Mouse (Mus musculus) fibroblast of lung, adult 2 months (primary cell): ENCODE data around the gene Usp2.

ENCODE experiments used
- DNase-seq: peaks from one replicate; pipeline ENCODE4 v3.0.0-alpha.2; 2011; ENCODE audit warnings: low read depth

Usp2 gene

DNA sequence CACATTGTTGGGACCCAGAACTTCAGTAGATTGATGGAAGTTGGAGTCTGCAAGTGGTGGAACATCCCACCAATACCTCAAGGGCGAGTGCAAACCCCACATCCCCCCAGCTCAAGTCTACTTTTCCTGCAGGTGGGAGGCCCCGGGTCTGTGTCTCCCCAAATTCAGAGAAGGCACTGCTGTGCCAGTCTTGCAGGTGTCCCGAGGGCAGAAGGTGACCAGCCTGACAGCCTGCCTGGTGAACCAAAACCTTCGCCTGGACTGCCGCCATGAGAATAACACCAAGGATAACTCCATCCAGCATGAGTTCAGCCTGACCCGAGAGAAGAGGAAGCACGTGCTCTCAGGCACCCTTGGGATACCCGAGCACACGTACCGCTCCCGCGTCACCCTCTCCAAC, 20.4 kb upstream of the Usp2 start:
- no peak for DNase-seq

DNA sequence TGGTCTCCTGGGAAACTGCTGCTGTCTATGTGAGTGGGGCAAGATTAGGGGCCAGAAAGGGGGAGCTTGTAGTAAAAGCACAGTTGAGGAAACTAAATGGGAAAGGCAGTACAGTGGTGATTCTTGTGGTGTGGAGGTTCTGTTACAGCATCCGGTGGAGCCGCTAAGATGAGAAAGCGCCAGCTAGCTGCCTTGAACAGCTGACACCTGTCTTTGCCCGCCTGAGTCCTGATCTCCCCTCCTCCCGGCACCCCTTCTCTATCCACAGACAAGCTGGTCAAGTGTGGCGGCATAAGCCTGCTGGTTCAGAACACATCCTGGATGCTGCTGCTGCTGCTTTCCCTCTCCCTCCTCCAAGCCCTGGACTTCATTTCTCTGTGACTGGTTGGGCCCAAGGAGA, 19.8 kb upstream of the Usp2 start:
- no peak for DNase-seq

DNA sequence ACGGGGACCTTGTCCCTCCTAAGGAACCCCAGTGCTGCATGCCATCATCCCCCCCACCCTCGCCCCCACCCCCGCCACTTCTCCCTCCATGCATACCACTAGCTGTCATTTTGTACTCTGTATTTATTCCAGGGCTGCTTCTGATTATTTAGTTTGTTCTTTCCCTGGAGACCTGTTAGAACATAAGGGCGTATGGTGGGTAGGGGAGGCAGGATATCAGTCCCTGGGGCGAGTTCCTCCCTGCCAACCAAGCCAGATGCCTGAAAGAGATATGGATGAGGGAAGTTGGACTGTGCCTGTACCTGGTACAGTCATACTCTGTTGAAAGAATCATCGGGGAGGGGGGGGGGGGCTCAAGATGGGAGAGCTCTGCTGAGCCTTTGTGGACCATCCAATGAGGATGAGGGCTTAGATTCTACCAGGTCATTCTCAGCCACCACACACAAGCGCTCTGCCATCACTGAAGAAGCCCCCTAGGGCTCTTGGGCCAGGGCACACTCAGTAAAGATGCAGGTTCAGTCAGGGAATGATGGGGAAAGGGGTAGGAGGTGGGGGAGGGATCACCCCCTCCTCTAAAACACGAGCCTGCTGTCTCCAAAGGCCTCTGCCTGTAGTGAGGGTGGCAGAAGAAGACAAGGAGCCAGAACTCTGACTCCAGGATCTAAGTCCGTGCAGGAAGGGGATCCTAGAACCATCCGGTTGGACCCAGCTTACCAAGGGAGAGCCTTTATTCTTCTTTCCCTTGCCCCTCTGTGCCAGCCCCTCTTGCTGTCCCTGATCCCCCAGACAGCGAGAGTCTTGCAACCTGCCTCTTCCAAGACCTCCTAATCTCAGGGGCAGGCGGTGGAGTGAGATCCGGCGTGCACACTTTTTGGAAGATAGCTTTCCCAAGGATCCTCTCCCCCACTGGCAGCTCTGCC, 19.0 kb upstream of the Usp2 start:
- no peak for DNase-seq

DNA sequence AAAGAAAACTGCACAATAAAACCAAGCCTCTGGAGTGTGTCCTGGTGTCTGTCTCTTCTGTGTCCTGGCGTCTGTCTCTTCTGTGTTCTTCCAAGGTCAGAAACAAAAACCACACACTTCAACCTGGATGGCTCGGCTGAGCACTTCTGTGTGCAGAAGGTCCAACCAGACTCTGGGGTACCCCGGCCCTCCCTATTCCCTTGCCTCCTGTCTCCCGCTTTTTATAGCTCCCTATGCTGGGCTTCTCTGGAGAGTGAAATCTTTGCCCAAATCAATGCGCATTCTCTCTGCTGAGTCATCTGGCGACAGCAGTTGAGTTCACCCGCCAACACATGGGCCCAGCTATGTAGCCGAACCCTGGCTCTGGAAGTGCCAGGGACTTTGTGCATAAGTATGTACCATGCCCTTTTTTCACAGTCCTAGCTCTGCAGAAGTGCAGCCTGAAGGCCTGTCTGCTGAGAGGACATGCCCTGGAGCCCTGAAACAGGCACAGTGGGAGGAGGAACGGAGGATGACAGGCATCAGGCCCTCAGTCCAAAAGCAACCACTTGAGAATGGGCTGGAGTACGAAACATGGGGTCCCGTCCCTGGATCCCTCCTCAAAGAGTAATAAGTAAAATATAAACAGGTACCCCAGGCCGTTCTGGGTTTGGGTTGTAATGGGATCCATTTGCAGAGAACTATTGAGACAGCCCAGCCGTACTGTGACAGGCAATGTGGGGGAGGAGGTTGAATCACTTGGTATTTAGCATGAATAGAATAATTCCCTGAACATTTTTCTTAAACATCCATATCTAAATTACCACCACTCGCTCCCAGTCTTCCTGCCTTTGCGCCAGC, 18.1 kb upstream of the Usp2 start:
- no peak for DNase-seq

DNA sequence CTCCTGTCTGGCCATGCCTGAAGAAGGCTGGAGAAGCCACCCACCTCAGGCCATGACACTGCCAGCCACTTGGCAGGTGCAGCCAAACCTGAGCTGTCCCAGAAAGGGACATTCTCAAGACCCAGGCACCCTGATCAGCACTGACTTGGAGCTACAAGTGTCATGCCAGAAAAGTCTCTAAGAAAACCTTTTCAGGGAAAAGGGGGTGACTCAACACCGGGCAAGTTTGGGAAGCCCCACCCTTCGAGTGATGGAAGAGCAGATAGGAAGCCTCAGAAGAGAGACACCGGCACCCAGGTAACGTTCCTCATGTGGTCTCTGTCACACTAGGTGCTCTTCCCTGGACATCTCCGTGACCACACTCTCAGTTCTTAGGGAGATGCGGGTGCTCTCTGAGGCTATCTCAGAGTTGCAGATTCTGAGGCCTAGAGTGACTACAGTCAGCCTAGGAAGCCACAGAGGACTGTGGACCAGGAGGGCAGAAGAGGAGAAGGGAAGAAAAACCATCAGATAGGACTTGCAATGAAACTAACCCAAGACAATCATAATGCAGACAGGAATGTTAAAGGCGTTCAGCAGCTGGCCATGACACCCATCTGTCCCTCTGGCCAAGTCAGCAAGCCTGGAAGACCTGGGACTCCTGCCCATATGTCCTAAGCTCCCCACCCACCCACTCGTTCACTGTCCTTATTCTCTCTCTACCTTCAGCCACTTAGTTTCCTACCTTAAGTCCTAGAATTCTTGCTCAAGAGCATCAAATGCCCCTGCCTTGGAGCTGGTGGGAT, 17.2 kb upstream of the Usp2 start:
- no peak for DNase-seq

DNA sequence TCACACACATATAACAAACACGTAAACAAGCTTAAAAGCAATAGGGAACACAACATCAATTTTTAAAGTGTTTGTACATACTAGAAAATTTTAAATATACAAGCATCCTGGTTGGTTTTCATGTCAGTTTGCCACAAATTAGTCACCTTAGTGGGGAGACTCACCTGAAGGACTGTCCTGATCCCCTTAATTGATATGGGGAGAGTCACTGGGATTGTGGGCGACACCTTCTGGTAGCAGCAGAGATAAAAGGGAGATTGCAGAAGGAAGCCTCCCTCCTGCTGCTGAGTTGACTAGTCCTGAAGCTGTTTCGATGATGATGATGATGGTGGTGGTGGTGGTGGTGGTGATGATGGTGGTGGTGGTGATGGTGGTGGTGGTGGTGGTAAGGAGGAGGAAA, 14.0 kb upstream of the Usp2 start:
- DNase-seq: no peak

DNA sequence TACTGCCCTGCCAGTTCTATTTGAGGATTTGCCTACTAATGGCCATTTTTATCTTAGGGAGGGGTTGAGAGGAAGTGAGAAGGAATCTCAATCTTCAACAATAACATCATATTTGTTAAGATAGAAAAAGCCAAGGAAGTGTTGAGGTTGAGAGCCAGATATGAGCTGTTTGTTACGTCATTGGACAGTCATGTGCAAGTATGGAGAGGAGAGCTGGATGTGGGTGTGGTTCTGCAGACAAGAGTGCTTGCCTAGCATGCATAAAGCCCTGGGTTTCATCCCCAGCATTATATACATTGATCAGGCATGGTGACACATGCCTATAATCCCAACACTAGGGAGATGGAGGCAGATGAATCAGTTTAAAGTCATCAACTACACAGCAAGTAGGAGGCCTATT, 12.9 kb upstream of the Usp2 start:
- no peak for DNase-seq

DNA sequence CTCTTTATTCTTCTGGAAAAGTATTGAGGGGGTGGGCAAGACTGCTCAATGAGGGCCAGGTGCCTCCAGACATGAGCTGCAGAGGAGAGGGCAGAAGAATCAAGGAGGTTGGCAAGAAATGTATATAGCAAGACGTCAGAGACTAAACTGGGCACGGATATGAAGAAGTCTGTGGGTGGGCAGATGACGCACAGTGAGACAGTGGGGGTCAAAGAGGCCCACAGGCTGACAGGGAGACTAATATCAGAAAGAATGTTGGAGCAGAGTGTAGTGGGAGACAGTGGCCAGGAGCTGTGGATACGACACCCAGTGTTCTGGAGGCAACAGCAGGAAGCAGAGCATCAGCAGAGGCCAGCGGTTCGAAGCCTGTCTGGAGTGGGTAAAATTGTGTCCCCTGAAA, 8.2 kb upstream of the Usp2 start:
- DNase-seq: no peak

DNA sequence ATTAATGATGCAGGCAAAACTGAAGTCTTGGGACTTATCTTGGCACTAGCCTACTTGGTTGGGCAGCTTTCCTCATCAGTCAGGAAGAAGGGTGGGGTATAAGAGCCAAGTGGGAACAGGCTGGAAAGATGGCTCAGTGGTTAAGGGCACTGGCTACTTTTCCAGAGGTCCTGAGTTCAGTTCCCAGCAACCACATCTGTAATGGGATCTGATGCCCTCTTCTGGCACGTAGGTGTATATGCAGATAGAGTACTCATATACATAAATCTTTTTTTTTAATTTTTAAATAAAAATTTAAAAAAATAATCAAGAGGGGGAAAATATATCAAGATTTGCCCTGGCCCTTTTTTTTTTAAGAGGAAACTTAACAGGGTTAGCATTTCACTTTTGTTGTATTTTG, 1.6 kb upstream of the Usp2 start:
- no peak for DNase-seq

DNA sequence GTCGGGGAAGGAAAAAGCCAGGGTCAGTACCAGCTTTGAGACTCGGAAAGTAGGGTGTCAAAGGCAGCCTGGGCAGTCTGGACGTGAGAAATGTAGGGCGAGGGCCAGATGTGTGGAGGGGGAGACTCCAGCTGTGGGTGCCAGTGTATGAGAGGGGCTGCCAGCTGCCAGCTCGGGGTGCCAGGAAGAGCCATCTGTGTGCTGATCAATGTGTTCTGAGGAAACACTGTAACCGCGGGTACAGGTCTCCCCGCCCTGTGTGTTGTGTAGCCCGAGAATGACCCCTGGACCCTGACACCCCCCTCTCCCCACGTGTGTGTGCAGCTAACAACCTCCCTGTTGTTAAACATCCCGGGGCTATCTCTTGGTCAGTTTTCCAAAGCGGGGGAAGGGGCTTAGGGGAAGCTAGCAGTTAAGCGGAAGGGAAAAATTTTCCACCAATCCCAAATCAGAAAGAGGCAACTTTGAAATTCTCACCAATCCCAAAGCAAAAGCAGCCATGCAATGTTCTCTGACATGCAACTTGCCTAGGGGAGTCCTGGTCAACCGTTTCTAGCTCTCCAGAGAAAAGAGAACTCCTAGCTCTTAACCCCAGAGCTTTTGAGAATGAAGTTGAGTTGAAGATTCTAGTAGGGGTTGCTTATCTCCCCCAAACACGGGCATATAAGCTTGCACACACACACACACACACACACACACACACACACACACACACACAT, 579 bp downstream of the Usp2 start:
- DNase-seq: no peak

DNA sequence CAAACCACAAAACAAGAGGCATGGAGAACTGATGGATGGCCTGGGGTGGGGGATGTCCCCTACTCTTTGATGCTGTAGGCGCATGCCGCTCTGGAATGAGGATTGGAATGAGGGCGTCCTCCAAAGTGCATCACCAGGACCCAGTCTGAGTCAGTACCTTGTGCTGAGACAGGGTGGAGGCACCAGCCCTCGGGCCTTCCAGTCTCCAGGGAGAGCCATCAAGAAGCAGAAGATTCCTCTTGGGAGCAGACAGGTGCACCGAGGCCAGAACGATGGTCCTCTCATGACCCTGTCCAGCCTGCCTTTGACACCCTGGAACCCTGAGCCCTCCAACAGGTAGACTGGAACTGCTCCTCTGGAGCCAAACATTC, 1.1 kb downstream of the Usp2 start:
- no peak for DNase-seq

DNA sequence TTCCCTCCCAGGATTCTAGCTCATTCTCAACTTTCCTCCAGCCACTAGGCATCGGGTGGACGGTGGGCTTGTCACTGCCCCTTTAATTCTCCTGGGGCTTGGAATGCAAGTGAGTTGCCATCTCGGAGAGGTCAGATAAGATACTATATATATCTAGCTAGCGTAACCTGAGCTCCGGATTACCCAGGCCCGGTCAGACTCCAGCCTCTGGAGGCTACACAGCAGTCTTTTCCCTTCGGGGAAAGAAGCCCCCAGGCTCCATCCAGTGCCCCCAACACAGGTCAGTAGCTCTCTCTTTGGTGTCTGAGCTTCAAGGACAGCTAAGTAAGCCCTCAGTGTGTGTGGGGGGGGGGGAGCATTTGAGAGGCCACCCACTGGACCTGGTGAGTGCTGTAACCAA, 2.4 kb downstream of the Usp2 start:
- DNase-seq: no peak

DNA sequence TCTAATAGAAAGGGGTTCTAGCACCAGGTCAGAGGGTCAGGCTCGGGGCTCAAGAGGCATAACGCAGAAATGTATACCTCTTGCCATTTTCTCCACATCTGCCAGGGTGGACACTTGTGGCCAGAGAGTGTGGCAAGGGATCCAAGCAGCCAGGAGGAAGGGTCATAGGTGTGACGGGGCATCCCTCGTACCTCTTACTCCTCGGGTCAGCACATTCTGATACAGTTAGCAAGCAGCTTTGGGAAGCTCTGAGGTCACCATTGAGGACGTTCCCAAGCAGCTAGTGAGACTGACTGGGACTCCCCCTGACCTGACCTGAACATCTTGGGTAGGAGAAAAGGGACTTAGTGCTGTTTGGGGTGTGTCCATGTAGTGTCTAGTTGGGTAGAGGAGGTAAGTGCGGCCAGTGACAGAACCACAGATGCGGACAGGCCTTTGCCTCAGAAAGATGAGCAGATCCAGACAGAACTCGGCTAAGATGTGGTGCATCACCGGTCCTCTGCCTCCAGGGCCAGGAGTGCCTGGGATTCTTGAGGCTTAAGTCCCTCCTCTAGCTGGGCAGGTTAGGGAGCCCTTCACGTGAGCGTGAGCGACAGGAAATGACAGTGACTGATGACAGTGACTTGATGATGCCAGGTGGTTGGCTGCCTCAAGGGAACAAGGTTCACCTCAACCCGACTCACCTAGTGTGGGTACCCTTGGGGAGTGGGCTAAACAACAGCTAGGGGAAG, 3.5 kb downstream of the Usp2 start:
- no peak for DNase-seq

DNA sequence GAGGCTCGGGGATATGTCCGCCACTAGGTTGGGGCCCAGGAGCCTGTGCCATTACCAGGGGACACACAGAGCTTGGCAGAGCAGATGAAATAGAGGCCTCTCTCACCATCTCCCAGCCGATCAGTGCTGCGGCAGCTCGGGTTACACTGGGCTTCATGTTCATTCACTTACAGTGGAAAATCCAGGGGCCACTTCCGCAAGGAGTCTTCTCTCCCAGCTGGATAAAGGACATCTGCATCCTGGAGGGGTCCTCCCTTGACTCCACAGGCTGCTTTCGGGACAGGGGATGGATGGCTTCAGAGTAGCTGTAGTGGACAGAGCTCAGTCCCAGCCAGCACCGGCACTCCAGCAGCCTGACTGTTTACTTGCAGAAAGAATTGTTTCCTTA, 4.0 kb downstream of the Usp2 start:
- DNase-seq: no peak

DNA sequence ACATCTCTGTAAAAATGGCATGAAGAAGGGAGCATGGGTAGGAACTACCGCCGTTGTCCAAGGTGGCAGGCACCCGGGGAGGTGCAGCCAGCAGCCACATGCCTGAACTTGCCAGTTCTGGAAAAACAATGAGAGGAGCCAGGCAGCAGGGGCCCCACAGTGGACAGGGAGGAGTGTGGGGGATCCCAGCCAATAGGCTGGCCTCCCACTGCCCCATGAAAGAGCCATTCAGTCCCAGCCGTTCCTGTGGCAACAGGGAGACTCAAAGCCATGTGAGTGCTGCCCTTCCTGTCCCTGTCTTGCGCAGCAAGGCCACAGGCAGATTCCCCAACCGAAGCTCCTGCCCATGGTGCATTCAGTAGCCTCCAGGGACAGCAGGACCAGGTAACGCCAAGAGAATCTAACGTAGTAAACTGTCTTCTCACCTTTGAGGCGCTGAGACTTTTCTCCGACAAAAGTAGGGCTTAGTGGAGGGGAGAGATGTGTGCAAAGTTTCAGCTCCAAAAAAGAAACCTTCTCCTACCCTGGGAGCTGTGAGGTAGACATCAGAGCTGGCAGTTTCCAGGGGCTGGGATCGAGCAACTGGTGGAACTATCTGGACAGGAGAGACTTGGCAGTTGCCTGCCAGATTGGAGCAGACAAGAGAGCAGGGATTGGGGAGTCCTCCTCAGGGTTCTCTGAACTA, 5.2 kb downstream of the Usp2 start:
- peak; percentile 52 for DNase-seq

DNA sequence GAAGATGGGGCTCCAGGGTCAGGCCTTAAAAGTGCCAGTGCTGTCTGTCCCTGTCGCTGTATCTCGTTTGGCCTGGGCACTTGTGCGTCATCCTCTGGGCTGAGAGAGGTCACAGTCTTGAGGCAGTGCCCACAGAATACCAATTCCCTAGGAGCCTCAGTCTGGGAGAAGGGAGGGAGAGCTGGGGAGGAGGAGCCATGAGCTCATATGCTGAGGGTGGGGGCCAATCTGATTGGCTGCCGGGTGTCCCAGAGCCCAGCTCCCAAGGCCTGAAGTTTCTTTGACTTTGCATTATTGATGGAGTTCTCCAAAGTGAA, 5.7 kb downstream of the Usp2 start:
- peak; percentile 60 for DNase-seq

DNA sequence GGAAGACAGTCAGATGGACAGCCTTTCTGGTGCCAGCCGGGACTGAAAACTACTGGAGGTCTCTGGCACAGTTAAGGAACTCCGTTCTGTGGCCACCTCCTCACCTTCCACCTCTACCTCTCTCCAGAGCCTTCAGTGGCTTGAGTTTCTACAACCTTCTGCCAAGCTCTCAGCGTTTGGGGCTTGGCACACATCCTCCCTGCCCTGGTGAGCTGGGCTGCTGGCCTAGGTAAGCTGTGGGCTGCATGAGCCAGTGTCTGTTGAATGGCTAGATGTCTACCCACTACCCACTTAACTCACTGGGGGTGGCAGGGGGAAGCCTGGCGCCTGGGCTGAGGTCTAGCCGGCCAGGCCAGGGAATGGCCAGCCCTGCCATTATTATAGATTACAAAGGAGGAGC, 6.3 kb downstream of the Usp2 start:
- peak; percentile 73 for DNase-seq

DNA sequence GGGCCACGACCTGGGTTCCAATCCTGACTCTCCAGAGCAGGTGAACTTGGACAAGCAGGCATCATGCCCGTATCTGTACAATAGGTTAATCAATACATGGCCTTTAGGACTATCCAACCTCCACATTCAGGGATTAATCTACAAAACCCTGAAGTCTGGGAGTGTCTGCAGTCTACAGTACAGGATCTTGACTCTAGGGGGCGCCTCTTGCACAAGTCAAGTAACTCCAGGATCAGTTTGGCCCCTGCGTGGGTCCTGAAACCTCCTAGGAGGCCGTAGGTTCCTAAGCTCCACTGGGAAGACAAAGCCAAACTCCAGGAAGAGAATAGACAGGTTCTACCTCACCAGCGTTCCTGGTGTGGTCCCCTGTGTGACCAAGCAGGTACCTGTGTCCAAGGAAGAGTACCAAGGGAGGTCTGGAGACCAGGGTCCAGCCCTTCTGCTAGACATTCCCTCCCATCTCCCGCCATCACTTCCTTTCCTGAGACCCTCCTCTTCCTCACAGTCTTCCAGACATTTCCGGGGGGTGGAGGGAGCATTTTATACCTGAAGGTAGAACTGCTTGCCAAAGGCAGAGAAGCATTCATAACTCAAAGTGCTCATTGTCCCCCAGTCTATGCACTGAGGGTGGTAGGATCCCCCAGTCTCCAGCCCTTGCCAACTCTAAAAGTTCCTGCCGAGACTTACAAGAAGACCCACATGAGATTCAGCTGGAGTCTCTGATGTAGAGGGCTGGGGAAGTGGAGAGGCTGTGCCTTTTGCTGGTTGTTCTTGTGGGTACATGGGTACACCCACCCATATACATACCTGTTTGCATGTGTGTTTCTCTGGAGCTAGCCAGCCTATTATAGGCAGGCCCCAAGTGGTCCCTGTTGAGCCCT, 7.8 kb downstream of the Usp2 start:
- DNase-seq: no peak

DNA sequence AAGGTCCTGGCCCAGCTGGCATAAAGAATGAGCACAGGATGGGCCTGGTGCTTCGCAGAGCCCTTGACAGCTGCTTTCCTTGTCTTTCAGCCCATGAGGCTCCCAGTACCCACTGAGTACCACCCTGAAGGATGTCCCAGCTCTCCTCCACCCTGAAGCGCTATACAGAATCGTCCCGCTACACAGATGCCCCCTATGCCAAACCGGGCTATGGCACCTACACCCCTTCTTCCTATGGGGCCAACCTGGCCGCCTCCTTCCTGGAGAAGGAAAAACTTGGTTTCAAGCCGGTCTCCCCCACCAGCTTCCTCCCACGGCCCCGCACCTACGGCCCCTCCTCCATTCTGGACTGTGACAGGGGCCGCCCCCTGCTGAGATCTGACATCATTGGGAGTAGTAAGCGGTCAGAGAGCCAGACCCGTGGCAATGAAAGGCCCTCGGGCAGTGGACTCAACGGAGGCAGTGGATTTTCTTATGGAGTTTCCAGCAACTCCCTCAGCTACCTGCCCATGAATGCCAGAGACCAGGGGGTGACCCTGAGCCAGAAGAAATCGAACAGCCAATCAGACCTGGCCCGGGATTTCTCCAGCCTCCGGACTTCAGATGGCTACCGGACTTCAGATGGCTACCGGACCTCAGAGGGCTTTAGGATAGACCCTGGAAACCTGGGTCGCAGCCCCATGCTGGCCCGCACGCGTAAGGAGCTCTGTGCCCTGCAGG, 8.6 kb downstream of the Usp2 start:
- DNase-seq: no peak
